Mouse (Mus musculus) hindbrain, postnatal 0 days (tissue): Measurements from ENCODE around the gene Adora2b. TPM values are rescaled to one million over a fixed set of nuclear protein-coding genes. Genes with fewer than 3 reads are reported as not detected.
A peak's percentile ranks its signal among the peaks of the same experiment; 100 is the strongest.
"Not testable (repeated sequence)": the region's sequence is repeated elsewhere in the genome, so short reads cannot be mapped to it uniquely, and the experiment has no call there.

Experiments
- ATAC-seq: fragments of 200-750 bp; cut with Nextera tagmentation; 2 replicates; pipeline ENCODE4 v1.8.0; 2017; ENCODE audit warnings: mild to moderate bottlenecking, moderate TSS enrichment, moderate library complexity
- DNase-seq: peaks from one replicate; pipeline ENCODE4 v3.0.0-alpha.2; 2015; ENCODE audit warnings: low spot score
- H3K27ac ChIP-seq: fragments of 300-500 bp; sonication (generic); 2 replicates; pipeline ENCODE4 v1.5.1; 2014; ENCODE audit warnings: mild to moderate bottlenecking
- H3K27me3 ChIP-seq: fragments of 300-500 bp; sonication (generic); 2 replicates; pipeline ENCODE4 v1.6.1; 2014; ENCODE audit warnings: low read length, mixed read lengths; ENCODE audit not compliant: insufficient read depth
- H3K36me3 ChIP-seq: fragments of 300-500 bp; sonication (generic); 2 replicates; pipeline ENCODE4 v1.6.1; 2014; ENCODE audit warnings: low read length, mixed read lengths; ENCODE audit not compliant: insufficient read depth
- H3K4me1 ChIP-seq: fragments of 300-500 bp; sonication (generic); 2 replicates; pipeline ENCODE4 v1.6.1; 2014; ENCODE audit warnings: antibody characterized with exemption, low read length, mixed read lengths; ENCODE audit not compliant: insufficient read depth
- H3K4me2 ChIP-seq: fragments of 300-500 bp; sonication (generic); 2 replicates; pipeline ENCODE4 v1.6.1; 2014; ENCODE audit warnings: low read depth, mild to moderate bottlenecking, low read length, moderate library complexity, mixed read lengths
- H3K4me3 ChIP-seq: fragments of 300-500 bp; sonication (generic); 2 replicates; pipeline ENCODE4 v1.5.1; 2014; ENCODE audit warnings: low read length
- H3K9ac ChIP-seq: fragments of 300-500 bp; sonication (generic); replicated peaks from 2 replicates; pipeline ENCODE4 v1.6.1; 2014; ENCODE audit warnings: mild to moderate bottlenecking, low read length, moderate library complexity, mixed read lengths
- H3K9me3 ChIP-seq: fragments of 300-500 bp; sonication (generic); 2 replicates; pipeline ENCODE4 v1.6.1; 2016; ENCODE audit warnings: low read length, mixed read lengths
- CTCF ChIP-seq: IDR thresholded peaks from 2 replicates; pipeline ENCODE4 v1.5.1; 2016; ENCODE audit warnings: antibody characterized with exemption, control low read depth, low read depth
- WGBS: fragments of 180-500 bp; shearing (Covaris S2); extraction: QIAGEN DNeasy Blood & Tissue Kit; methylation state at CpG from one replicate; pipeline ENCODE4 v1.1.7; 2014; 5-methylcytosine and 5-hydroxymethylcytosine counted together
- polyA plus RNA-seq: library from polyadenylated mRNA; unstranded; fragments of >200 nt; fragmentation: Nextera tagmentation; extraction: Ambion mirVana; gene quantifications from 2 replicates; pipeline ENCODE4 v1.2.1, GENCODE M21; 2015
- total RNA-seq: library from RNA; depleted of rRNA; stranded (reverse); fragments of >200 nt; gene quantifications from 2 replicates; pipeline ENCODE4 v1.2.3, GENCODE M21; 2014

The Adora2b gene
- total and polyA plus RNA-seq, 2 experiments from 2014 or later = 10.4 to 12.4 TPM

DNA sequence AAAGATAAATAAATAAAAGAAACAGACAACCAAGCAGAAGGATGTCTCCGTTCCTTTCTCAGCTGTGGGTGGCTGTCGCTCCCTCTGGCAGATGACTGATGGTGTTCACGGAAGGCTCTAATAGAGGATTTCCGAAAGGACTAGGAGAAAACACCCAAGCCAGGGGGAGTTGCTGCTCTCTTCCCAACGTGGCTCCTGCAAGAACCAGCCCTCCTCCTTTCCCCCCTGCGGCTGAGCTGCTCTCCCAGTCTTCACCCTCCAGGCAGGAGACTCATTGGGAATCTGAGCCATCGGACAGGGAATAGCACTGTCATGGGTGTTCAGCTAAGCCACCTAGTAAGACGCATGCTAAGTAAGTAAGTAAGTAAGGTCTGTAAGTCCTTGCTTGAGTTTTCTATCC lies 28.3 kb downstream of the Adora2b start:
- Histone ChIP-seq H3K36me3 (no peaks in the 10 kb centered on the region), H3K4me1 (0 out of 2 replicates have a peak, but pooled peaks cover 4% of the 10 kb centered on the region), H3K27ac (no peak overlapping the region), H3K27me3 (no peaks in the 10 kb centered on the region), H3K9me3 (no peaks in the 10 kb centered on the region), H3K4me2 (no peak overlapping the region), H3K9ac (no peak overlapping the region), H3K4me3 (no peak overlapping the region)
- ATAC-seq (no peak), DNase-seq (no peak)
- no peak for TF ChIP-seq CTCF
- WGBS = 60% methylated on average over 8 of the region's 8 CpGs

DNA sequence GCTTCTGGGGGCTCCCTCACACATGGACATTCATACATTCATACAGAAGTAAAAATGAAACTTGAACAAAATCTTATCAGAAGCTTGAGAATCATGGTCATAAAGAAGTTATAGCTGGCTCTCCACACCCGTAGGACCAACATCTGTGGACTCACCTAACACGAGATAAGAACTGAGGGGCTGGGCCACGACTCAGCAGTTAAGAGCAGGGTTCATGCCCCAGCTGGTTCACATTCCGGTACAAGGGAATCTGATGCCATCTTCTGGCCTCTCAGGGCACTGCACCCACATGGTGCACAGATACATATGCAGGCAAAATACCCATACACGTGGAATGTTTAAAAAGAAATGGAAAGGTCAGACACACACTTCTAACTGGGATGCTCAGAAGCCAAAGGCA lies 29.2 kb downstream of the Adora2b start:
- no peak for ATAC-seq
- 28% methylated on average over 5 of the region's 5 CpGs for WGBS

DNA sequence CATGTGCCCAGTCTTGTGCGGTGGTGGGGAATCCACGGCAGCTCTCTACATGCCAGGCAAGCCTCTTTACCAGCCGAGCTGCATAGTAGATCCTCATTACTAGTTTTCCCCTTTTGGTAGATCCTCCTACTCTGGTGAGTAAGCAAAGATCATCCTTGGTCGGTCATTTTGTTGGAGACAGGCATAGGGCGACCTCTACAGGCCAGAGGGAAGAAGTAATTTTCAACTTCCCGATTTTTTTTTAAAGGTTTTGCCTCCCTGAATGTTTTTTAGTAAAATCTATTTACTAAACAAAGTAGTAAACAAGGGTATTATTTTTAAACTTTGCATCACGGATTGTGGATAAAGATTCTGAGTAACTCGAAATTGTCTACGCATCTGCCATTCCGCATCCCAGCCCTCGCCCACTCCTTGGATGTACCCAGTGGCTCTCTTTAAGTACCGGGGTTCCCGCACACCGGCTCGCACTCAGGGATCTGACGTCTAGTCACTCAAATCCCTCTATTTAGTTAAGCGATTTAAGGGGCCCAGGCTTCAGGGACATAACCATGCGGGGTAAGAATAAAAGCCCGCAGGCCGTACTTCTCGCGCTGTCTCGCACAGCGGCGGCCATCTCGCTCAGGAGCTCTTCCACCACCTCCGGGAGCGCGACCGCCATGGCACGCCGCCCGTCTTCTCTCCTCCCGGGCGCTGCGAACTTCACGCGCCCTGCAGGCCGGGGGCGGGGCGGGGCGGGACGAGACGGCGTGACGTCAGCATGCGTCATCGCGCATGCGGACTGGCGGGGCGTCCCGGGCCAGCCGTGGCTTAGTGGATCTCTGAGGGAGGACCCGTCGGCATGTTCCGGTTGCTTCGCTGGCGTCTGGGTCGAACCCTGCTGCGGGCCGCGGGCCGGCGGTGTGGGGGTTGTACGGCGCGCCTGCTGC lies 32.2 kb downstream of the Adora2b start, which contains the start of the genes Zswim7 and Ttc19:
Gene Zswim7 (minus strand): TSS at position 701 of the 926 bp plus-strand sequence.
Gene Ttc19 (plus strand): TSS at position 799 of the 926 bp plus-strand sequence.
- DNase-seq (peak; percentile 96), ATAC-seq (peak; percentile 97)
- Histone ChIP-seq H3K4me3 (peak within 1 kb of the TSS; percentile 98), H3K4me1 (0 out of 2 replicates have a peak, but pooled peaks cover 6% of the 10 kb centered on the region), H3K4me2 (peak within 1 kb of the TSS; percentile 75), H3K36me3 (peaks cover 12% of the 10 kb centered on the region; the same call in 1 of the 2 replicates), H3K27me3 (no peaks in the 10 kb centered on the region), H3K9me3 (no peaks in the 10 kb centered on the region), H3K27ac (peak within 1 kb of the TSS; percentile 94), H3K9ac (peak within 1 kb of the TSS; percentile 89)
- under 1% methylated on average over 65 of the region's 68 CpGs for WGBS
- TF ChIP-seq CTCF = peak; percentile 80

More for the DNA sequence above, 29.2 kb downstream of the Adora2b start:
- Histone ChIP-seq H3K9ac (no peak overlapping the region), H3K4me2 (no peak overlapping the region), H3K4me1 (0 out of 2 replicates have a peak, but pooled peaks cover 6% of the 10 kb centered on the region), H3K36me3 (no peaks in the 10 kb centered on the region), H3K27ac (no peak overlapping the region), H3K4me3 (no peak overlapping the region), H3K27me3 (no peaks in the 10 kb centered on the region), H3K9me3 (no peaks in the 10 kb centered on the region)
- peak; percentile 70 for DNase-seq
- peak; percentile 93 for TF ChIP-seq CTCF

DNA sequence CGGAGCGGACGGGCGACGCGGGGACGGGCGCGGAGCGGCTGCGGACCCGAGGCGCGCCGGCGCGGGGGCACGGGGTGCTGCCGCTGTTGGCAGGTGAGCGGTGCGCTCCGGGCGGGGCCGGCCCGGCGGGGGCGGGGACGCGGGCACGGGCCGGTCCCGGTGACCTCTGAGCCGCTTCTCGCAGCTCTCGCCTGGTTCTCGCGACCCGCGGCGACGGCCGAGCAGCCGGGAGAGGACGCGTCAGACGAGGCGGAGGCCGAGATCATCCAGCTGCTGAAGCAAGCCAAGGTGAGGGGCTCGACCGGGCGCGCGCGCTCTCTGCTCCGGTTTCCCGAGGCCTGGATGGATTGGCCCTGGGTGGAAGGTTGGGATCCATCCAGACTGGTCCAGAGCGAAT lies 32.8 kb downstream of the Adora2b start:
- no peaks in the 10 kb centered on the region for H3K27me3 ChIP-seq
- peak overlapping the region; percentile 94 for H3K27ac ChIP-seq
- peaks cover 14% of the 10 kb centered on the region; the same call in 1 of the 2 replicates for H3K36me3 ChIP-seq
- peak; percentile 75 for ATAC-seq
- no peak for TF ChIP-seq CTCF
- H3K4me1 ChIP-seq = 0 out of 2 replicates have a peak, but pooled peaks cover 6% of the 10 kb centered on the region
- H3K9ac ChIP-seq = peak overlapping the region; percentile 89
- peak overlapping the region; percentile 98 for H3K4me3 ChIP-seq
- peak overlapping the region; percentile 75 for H3K4me2 ChIP-seq
- DNase-seq = peak; percentile 51
- H3K9me3 ChIP-seq = no peaks in the 10 kb centered on the region
- WGBS = 3% methylated on average over 51 of the region's 57 CpGs

DNA sequence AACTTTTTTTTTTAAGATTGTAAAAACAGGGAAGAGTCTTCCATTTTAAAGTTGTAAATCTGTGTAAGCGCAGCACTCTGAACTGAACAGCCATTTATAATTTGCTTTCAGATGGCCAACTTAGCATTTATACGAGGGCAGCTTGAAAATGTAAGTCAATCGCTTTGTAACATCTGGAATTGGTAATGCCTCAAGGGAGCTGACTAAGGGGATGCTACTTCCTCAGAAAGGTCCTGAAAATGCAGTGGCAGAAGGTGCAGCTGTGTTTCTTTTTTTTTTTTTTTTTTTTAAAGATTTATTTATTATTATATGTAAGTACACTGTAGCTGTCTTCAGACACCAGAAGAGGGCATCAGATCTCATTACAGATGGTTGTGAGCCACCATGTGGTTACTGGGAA lies 35.2 kb downstream of the Adora2b start:
- WGBS = 85% methylated on average over 3 of the region's 3 CpGs
- H3K4me2 ChIP-seq, H3K27ac ChIP-seq, DNase-seq, H3K4me3 ChIP-seq, H3K9me3 ChIP-seq, H3K4me1 ChIP-seq, H3K9ac ChIP-seq, ATAC-seq, H3K27me3 ChIP-seq: not testable (repeated sequence)
- H3K36me3 ChIP-seq = peaks cover 14% of the 10 kb centered on the region; the same call in 1 of the 2 replicates

DNA sequence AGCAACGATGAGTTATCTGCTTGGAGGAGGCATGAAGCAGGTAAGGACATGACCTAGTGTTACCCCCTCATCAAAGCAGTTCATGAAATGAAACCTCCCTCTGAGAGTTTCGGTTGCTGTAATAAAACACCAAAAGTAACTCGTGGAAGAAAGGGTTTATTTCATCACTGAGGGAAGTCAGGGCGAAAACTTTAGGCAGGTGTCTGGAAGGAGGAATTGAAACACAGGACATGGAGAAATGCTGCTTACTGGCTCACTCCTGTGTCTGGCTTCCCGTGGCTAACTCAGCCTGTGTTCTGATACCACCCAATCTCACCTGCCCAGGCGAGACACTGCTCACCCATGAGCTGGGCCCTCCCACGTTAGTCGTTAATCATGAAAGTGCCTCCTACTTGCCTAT lies 36.2 kb downstream of the Adora2b start:
- Histone ChIP-seq H3K4me3 (no peak overlapping the region), H3K27ac (no peak overlapping the region), H3K27me3 (no peaks in the 10 kb centered on the region), H3K9me3 (no peaks in the 10 kb centered on the region), H3K4me2 (no peak overlapping the region), H3K9ac (no peak overlapping the region), H3K4me1 (0 out of 2 replicates have a peak, but pooled peaks cover 6% of the 10 kb centered on the region), H3K36me3 (peaks cover 14% of the 10 kb centered on the region; the same call in 1 of the 2 replicates)
- TF ChIP-seq CTCF = no peak
- 92% methylated on average over 8 of the region's 8 CpGs for WGBS
- no peak for DNase-seq
- ATAC-seq = no peak

DNA sequence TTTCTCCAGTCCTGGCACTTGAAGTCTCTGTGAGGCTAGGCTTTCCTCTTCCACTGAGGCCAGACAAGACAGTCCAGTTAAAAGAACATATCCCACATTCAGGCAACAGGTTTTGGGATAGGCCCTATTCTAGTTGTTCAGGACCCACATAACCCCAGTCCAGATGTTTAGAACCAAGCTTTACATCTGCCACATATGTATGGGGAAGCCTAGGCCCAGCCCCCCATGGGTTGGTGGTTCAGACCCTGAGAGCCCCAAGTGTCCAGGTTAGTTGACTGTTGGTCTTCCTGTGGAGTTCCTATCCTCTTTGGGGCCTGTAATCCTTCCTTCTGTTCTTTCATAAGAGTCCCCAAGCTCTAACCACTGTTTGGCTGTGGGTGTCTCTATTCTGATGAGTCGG lies 38.9 kb downstream of the Adora2b start:
- no peak overlapping the region for H3K9ac ChIP-seq

More for the DNA sequence above, 38.9 kb downstream of the Adora2b start:
- 88% methylated on average over 1 of the region's 1 CpGs for WGBS
- Histone ChIP-seq H3K9me3 (no peaks in the 10 kb centered on the region), H3K36me3 (peaks cover 18% of the 10 kb centered on the region; the same call in 1 of the 2 replicates), H3K4me1 (no peaks in the 10 kb centered on the region), H3K4me2 (no peak overlapping the region), H3K27ac (no peak overlapping the region), H3K27me3 (no peaks in the 10 kb centered on the region), H3K4me3 (no peak overlapping the region)
- TF ChIP-seq CTCF = no peak
- ATAC-seq = no peak
- DNase-seq = no peak
